Mouse (Mus musculus) brain, embryonic 14.5 days (tissue): Measurements from ENCODE around the gene Gipr. TPM values are rescaled to one million over a fixed set of nuclear protein-coding genes. Genes with fewer than 3 reads are reported as not detected.

Source experiments
- DNase-seq: peaks from one replicate; pipeline ENCODE4 v3.0.0-alpha.2; 2011; ENCODE audit warnings: low read depth
- CTCF ChIP-seq: fragments of 200-500 bp; IDR thresholded peaks from 2 replicates; pipeline ENCODE4 v1.5.1; 2012; ENCODE audit warnings: inconsistent platforms, mild to moderate bottlenecking, moderate library complexity, borderline replicate concordance; ENCODE audit not compliant: insufficient read depth, insufficient read length; ENCODE audit errors: extremely low read depth
- POLR2A ChIP-seq: fragments of 200-500 bp; IDR thresholded peaks from 2 replicates; pipeline ENCODE4 v1.6.1; 2012; ENCODE audit warnings: mild to moderate bottlenecking, inconsistent platforms, borderline replicate concordance; ENCODE audit not compliant: poor library complexity, insufficient read depth, insufficient read length, severe bottlenecking; ENCODE audit errors: extremely low read depth
- polyA plus RNA-seq: library from polyadenylated mRNA; depleted of rRNA; stranded (reverse); fragments of >200 nt; gene quantifications from 2 replicates; pipeline ENCODE4 v1.2.3, GENCODE M21; 2012; rRNA removed

Gipr gene
- polyA plus RNA-seq, 1 experiment: 9.6 TPM

DNA sequence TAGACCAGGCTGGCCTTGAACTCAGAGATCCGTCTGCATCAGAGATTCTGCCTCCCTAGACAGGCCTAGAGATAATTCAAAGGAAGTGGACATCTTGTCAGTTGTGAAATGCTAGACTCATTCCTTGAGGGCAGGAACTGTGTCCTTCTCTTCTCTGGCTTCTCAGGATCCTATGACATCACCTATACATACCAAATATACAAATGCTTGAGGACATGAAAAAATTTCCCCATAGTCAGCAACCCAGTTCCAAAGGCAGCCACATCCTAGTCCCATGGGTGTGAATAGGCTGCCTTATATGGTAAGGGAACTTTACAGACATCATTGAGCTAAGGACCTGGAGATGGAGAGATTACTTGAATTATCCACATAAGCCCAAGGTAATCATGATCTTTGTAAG lies 56.4 kb downstream of the Gipr start:
- no peak for TF ChIP-seq CTCF
- TF ChIP-seq POLR2A: no peak

GRCm38 (mm10) chr7:19107436-19107835 lies 58.5 kb downstream of the Gipr start:
- no peak for DNase-seq

More for the DNA sequence above, 56.4 kb downstream of the Gipr start:
- no peak for DNase-seq

More at GRCm38 (mm10) chr7:19107436-19107835, 58.5 kb downstream of the Gipr start:
- TF ChIP-seq POLR2A (no peak), CTCF (no peak)

Other genes with a start within 250 kb of the Gipr start
- gene Nova2, start 240.2 kb downstream of the Gipr start, polyA plus RNA-seq: 20.7 and 52.7 TPM in 2 replicates
- gene Nanos2, start 178.7 kb downstream of the Gipr start, polyA plus RNA-seq: 2.1 and 2.7 TPM in 2 replicates
- 14.2 and 16.1 TPM in 2 replicates for gene Mypop, start 174.9 kb downstream of the Gipr start, polyA plus RNA-seq
- gene Irf2bp1, start 162.1 kb downstream of the Gipr start, polyA plus RNA-seq: 48.9 and 54.6 TPM in 2 replicates
- gene Foxa3, start 142.6 kb downstream of the Gipr start, polyA plus RNA-seq: not detected in 2 replicates
- 91.6 and 97.6 TPM in 2 replicates for gene Sympk, start 141.8 kb downstream of the Gipr start, polyA plus RNA-seq
- 0.07 TPM in 1 of 2 replicates, not detected in the other for gene Rsph6a, start 111.4 kb downstream of the Gipr start, polyA plus RNA-seq
- gene Dmwd, start 89.9 kb downstream of the Gipr start, polyA plus RNA-seq: 178 and 209 TPM in 2 replicates
- gene Dmpk, start 82.3 kb downstream of the Gipr start, polyA plus RNA-seq: 67.1 and 74.8 TPM in 2 replicates
- 16.3 and 27.6 TPM in 2 replicates for gene Six5, start 71.5 kb downstream of the Gipr start, polyA plus RNA-seq
- 5.2 and 5.9 TPM in 2 replicates for gene Gm4969, start 47.8 kb downstream of the Gipr start, polyA plus RNA-seq
- 15.9 and 18.1 TPM in 2 replicates for gene Fbxo46, start 46.3 kb downstream of the Gipr start, polyA plus RNA-seq
- gene Qpctl, start 16.8 kb downstream of the Gipr start, polyA plus RNA-seq: 18.3 and 20.8 TPM in 2 replicates
- gene Snrpd2, start 16.4 kb downstream of the Gipr start, polyA plus RNA-seq: 95.5 and 107 TPM in 2 replicates
- 42.4 and 48.3 TPM in 2 replicates for gene Eml2, start 10.3 kb upstream of the Gipr start, polyA plus RNA-seq
- 4.7 and 5.3 TPM in 2 replicates for gene Gpr4, start 46.4 kb upstream of the Gipr start, polyA plus RNA-seq
- 31.1 and 33.3 TPM in 2 replicates for gene Opa3, start 62.2 kb upstream of the Gipr start, polyA plus RNA-seq
- 66.4 and 89.0 TPM in 2 replicates for gene Vasp, start 105.7 kb upstream of the Gipr start, polyA plus RNA-seq
- 1.1 and 1.3 TPM in 2 replicates for gene Ppm1n, start 113.9 kb upstream of the Gipr start, polyA plus RNA-seq
- gene Rtn2, start 116.5 kb upstream of the Gipr start, polyA plus RNA-seq: 159 and 189 TPM in 2 replicates
- 0.19 and 0.23 TPM in 2 replicates for gene Fosb, start 143.9 kb upstream of the Gipr start, polyA plus RNA-seq
- 65.1 and 81.9 TPM in 2 replicates for gene Ercc1, start 178.7 kb upstream of the Gipr start, polyA plus RNA-seq
- 11.9 and 12.7 TPM in 2 replicates for gene Cd3eap, start 193.4 kb upstream of the Gipr start, polyA plus RNA-seq
- gene Ppp1r13l, start 193.6 kb upstream of the Gipr start, polyA plus RNA-seq: 8.2 and 8.9 TPM in 2 replicates
- 81.7 and 106 TPM in 2 replicates for gene Ercc2, start 215.9 kb upstream of the Gipr start, polyA plus RNA-seq
- gene Klc3, start 238.0 kb upstream of the Gipr start, polyA plus RNA-seq: 1.5 and 2.5 TPM in 2 replicates
- gene Ckm, start 238.6 kb upstream of the Gipr start, polyA plus RNA-seq: 0.24 and 0.31 TPM in 2 replicates